Mouse (Mus musculus) limb, embryonic 14.5 days (tissue): Measurements from ENCODE around the gene Rcc1. TPM values are rescaled to one million over a fixed set of nuclear protein-coding genes. Genes with fewer than 3 reads are reported as not detected.
A peak's percentile ranks its signal among the peaks of the same experiment; 100 is the strongest.

Experiments
- ATAC-seq: fragments of 200-750 bp; cut with Nextera tagmentation; 2 replicates; pipeline ENCODE4 v1.8.0; 2017; ENCODE audit warnings: low read depth, moderate number of reproducible peaks, moderate TSS enrichment; ENCODE audit not compliant: low FRiP score
- DNase-seq: peaks from one replicate; pipeline ENCODE4 v3.0.0-alpha.2; 2015; ENCODE audit warnings: low spot score
- H3K27ac ChIP-seq: fragments of 300-500 bp; sonication (generic); replicated peaks from 2 replicates; pipeline ENCODE4 v1.5.1; 2014; ENCODE audit warnings: low read depth, mild to moderate bottlenecking, low read length, moderate library complexity, mixed read lengths
- H3K27me3 ChIP-seq: fragments of 300-500 bp; sonication (generic); 2 replicates; pipeline ENCODE4 v1.6.1; 2014; ENCODE audit warnings: low read length, mixed read lengths; ENCODE audit not compliant: control insufficient read depth, insufficient read depth
- H3K36me3 ChIP-seq: fragments of 300-500 bp; sonication (generic); 2 replicates; pipeline ENCODE4 v1.6.1; 2014; ENCODE audit warnings: mild to moderate bottlenecking, low read length, moderate library complexity, mixed read lengths; ENCODE audit not compliant: control insufficient read depth, insufficient read depth
- H3K4me1 ChIP-seq: fragments of 300-500 bp; sonication (generic); 2 replicates; pipeline ENCODE4 v1.6.1; 2014; ENCODE audit warnings: antibody characterized with exemption, low read length, mixed read lengths; ENCODE audit not compliant: control insufficient read depth, insufficient read depth
- H3K4me2 ChIP-seq: fragments of 300-500 bp; sonication (generic); replicated peaks from 2 replicates; pipeline ENCODE4 v1.6.1; 2014; ENCODE audit warnings: low read depth, mild to moderate bottlenecking, low read length, moderate library complexity; ENCODE audit not compliant: severe bottlenecking
- H3K4me3 ChIP-seq: fragments of 300-500 bp; sonication (generic); replicated peaks from 2 replicates; pipeline ENCODE4 v1.5.1; 2014; ENCODE audit warnings: low read length
- H3K9ac ChIP-seq: fragments of 300-500 bp; sonication (generic); 2 replicates; pipeline ENCODE4 v1.6.1; 2014; ENCODE audit warnings: mild to moderate bottlenecking, low read depth, low read length, moderate library complexity; ENCODE audit not compliant: severe bottlenecking
- H3K9me3 ChIP-seq: fragments of 300-500 bp; sonication (generic); 2 replicates; pipeline ENCODE4 v1.6.1; 2016; ENCODE audit warnings: low read length; ENCODE audit not compliant: control insufficient read depth
- POLR2A ChIP-seq: fragments of 200-500 bp; IDR thresholded peaks from 2 replicates; pipeline ENCODE4 v1.8.0; 2012; ENCODE audit warnings: inconsistent platforms, mild to moderate bottlenecking, moderate library complexity, borderline replicate concordance; ENCODE audit not compliant: insufficient read depth, insufficient read length; ENCODE audit errors: extremely low read depth
- WGBS: fragments of 180-500 bp; shearing (Covaris S2); extraction: QIAGEN DNeasy Blood & Tissue Kit; methylation state at CpG from one replicate; pipeline ENCODE4 v1.1.7; 2014; 5-methylcytosine and 5-hydroxymethylcytosine counted together
- polyA plus RNA-seq, 2 experiments: library from polyadenylated mRNA; depleted of rRNA in 1 of 2; stranded (reverse) in 1 of 2; unstranded in 1 of 2; fragments of >200 nt; fragmentation: Nextera tagmentation in 1 of 2; extraction: Ambion mirVana in 1 of 2; gene quantifications; 2 replicates each; pipeline versions ENCODE4 v1.2.1 to v1.2.3; 2012 to 2014

The Rcc1 gene
- polyA plus RNA-seq, 2 experiments, result 39.4 to 41.3 TPM

GRCm38 (mm10) chr4:132331960-132332359 lies 21.4 kb downstream of the Rcc1 start:
- H3K9ac ChIP-seq, result no peak overlapping the region
- H3K4me2 ChIP-seq, result no peak overlapping the region
- no peak for TF ChIP-seq POLR2A
- H3K9me3 ChIP-seq, result no peaks in the 10 kb centered on the region
- no peak overlapping the region for H3K4me3 ChIP-seq
- no peaks in the 10 kb centered on the region for H3K27me3 ChIP-seq
- peaks cover 10% of the 10 kb centered on the region for H3K4me1 ChIP-seq
- ATAC-seq, result no peak
- H3K36me3 ChIP-seq, result peaks cover 52% of the 10 kb centered on the region
- no peak overlapping the region for H3K27ac ChIP-seq
- 77% methylated on average over 3 of the region's 3 CpGs for WGBS
- DNase-seq, result no peak

GRCm38 (mm10) chr4:132329835-132330354 lies 23.5 kb downstream of the Rcc1 start:
- Histone ChIP-seq H3K9ac (peak overlapping the region; percentile 83), H3K9me3 (no peaks in the 10 kb centered on the region), H3K27me3 (no peaks in the 10 kb centered on the region), H3K4me2 (peak overlapping the region; percentile 65), H3K27ac (peak overlapping the region; percentile 61), H3K4me3 (peak overlapping the region; percentile 69), H3K36me3 (peaks cover 53% of the 10 kb centered on the region), H3K4me1 (peaks cover 10% of the 10 kb centered on the region)
- DNase-seq (no peak), ATAC-seq (0 out of 2 replicates have a peak, but pooled peaks have one; percentile 1)
- no peak for TF ChIP-seq POLR2A
- 5% methylated on average over 10 of the region's 10 CpGs for WGBS

DNA sequence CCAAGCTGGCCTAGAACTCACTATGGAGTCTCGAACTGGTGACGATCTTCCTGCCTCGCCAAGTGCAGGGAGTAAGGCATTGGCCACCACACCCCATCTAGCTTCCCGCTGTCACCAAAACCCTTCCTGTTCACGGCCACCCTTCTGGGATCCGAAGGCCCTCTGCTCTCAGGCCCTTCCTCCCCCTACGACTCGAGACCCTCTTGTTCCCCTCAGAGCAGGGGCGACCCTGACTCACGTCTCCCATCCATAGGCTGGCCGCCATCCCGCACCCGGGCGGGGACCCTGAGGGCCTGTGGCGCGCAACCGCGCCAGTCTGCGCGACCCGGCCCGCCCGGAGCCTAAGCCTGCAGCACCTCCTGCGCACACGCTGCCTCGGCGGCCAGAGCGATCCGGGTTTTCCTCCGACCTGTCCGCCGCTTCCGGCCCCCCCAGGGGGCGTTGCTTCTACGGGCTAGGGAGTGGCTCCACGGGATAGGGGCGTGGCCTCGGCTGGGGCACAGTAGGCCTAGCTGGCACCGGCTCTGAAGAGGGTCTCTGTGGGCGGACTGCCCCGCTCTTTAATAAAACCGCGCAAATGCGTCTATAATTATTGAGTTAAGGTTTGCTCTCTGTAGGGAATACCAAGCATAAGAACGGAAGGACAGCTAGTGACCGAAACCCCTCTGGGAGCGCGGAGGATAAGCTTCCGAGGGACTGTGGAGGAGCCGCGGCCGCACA lies 24.1 kb downstream of the Rcc1 start, which contains the start of gene Trnau1ap:
TSS of gene Trnau1ap (minus strand) at position 424 of the 720 bp plus-strand sequence.
- H3K9ac ChIP-seq, result peak within 1 kb of the TSS; percentile 83
- peak; percentile 81; the same call in 1 of the 2 replicates for TF ChIP-seq POLR2A
- no peaks in the 10 kb centered on the region for H3K9me3 ChIP-seq
- peak within 1 kb of the TSS; percentile 69 for H3K4me3 ChIP-seq
- under 1% methylated on average over 52 of the region's 52 CpGs for WGBS
- peaks cover 52% of the 10 kb centered on the region for H3K36me3 ChIP-seq
- H3K4me1 ChIP-seq, result peaks cover 10% of the 10 kb centered on the region
- DNase-seq (peak; percentile 92), ATAC-seq (peak; percentile 95)
- H3K4me2 ChIP-seq, result peak within 1 kb of the TSS; percentile 65
- H3K27ac ChIP-seq, result peak within 1 kb of the TSS; percentile 61
- H3K27me3 ChIP-seq, result no peaks in the 10 kb centered on the region

DNA sequence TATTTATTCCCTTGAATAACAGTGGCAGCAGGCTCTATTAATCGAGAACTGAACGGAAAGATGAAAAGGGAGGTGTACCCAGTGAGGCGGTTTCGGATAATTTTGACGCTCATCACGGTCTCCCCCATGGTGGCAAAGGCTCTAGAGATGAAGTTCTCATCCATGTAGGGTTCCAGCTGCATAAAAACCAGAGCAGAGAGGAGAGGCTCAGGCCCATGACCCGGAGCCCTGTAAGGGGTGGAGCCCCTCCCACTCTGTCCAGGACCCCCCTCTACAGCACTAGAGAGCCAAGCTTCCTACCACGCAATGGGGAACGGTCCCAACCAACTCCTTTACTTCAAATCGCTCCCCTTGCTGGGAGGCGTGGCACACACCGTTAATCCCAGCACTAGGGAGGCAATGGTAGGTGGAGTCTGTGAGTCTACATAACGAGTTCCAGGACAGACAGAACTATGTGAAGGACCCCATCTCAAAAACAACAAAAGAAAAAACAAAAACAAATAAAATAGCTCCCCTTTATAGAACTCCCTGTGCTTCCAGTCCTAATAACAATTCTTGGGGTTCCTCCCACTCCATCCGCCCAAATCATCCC lies 24.9 kb downstream of the Rcc1 start:
- Histone ChIP-seq H3K4me1 (peaks cover 10% of the 10 kb centered on the region), H3K9me3 (no peaks in the 10 kb centered on the region), H3K27ac (peak overlapping the region; percentile 61; the same call in 1 of the 2 replicates), H3K4me2 (peak overlapping the region; percentile 65), H3K27me3 (no peaks in the 10 kb centered on the region), H3K36me3 (peaks cover 52% of the 10 kb centered on the region), H3K4me3 (peak overlapping the region; percentile 69), H3K9ac (peak overlapping the region; percentile 83)
- ATAC-seq (no peak), DNase-seq (no peak)
- no peak for TF ChIP-seq POLR2A
- WGBS, result 45% methylated on average over 14 of the region's 14 CpGs

DNA sequence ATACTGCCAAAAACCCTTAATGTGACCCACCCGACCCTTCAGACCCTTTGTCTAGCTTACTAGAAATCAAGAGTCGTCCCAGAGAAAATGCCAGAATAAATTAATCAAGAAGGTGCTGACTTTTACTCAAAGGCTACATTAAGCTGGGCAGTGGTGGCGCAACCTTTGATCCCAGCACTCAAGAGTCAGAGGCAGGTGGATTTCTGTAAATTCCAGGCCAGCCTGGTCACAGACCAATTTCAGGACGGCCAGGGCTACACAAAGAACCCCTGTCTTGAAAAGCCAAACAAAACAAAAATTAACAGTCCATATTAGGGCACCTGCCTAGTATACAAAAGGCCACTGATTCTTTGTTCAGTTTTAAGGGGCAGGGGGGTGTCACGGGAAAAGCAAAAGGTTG lies 26.9 kb downstream of the Rcc1 start:
- Histone ChIP-seq H3K27me3 (no peaks in the 10 kb centered on the region), H3K9me3 (no peaks in the 10 kb centered on the region), H3K4me2 (no peak overlapping the region), H3K9ac (no peak overlapping the region), H3K4me3 (no peak overlapping the region), H3K4me1 (peaks cover 10% of the 10 kb centered on the region), H3K27ac (no peak overlapping the region), H3K36me3 (peaks cover 53% of the 10 kb centered on the region)
- no peak for ATAC-seq
- WGBS, result 69% methylated on average over 5 of the region's 5 CpGs
- DNase-seq, result no peak
- no peak for TF ChIP-seq POLR2A
